Mouse (Mus musculus): ENCODE measurements around the gene Cited1. TPM values are rescaled to one million over a fixed set of nuclear protein-coding genes. Genes with fewer than 3 reads are reported as not detected.
"Not testable (repeated sequence)": the region's sequence is repeated elsewhere in the genome, so short reads cannot be mapped to it uniquely, and the experiment has no call there.

Cited1 gene
- polyA plus RNA-seq, 1 experiment = 2.0 TPM

DNA sequence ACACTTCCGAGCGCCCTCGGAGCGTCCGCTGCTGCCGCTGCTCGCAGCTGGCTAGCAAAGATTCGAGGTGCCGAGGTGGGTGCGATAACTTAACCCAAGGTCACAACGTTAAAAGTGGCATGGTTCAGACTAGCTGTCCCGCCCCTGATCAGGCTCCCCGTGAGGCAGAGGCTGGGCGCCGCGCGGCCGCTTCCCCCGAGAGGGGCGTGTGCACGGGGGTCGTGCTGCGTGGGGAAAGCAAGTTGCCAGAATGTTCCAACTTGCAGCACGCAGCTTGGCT, 1.1 kb downstream of the Cited1 start:
- H3K27me3 ChIP-seq (ENCODE audit: control insufficient read depth, insufficient read depth, low read length) = peaks cover 5% of the 10 kb centered on the region; the same call in 1 of the 2 replicates
- no peaks in the 10 kb centered on the region for H3K36me3 ChIP-seq (ENCODE audit: control insufficient read depth, insufficient read depth, low read length)
- H3K4me1 ChIP-seq (replicated peaks; ENCODE audit: control insufficient read depth, insufficient read depth, low read length) = peaks cover 2% of the 10 kb centered on the region; the same call in 1 of the 2 replicates
- H3K27ac ChIP-seq (ENCODE audit: control insufficient read depth, insufficient read depth, low read length) = no peak overlapping the region
- under 1% methylated on average over 19 of the region's 24 CpGs for WGBS
- no peak for TF ChIP-seq CTCF (IDR thresholded peaks at IDR 0.05; ENCODE audit: borderline replicate concordance, control insufficient read depth, extremely low read depth, insufficient read depth, low read length, poor library complexity)
- no peak for TF ChIP-seq POLR2A (IDR thresholded peaks at IDR 0.05; ENCODE audit: control insufficient read depth, extremely low read depth, insufficient read depth, low read length, poor library complexity)
- no peak for DNase-seq
- H3K4me3 ChIP-seq (ENCODE audit: control insufficient read depth, insufficient read depth, low read length) = peak overlapping the region; percentile 28

DNA sequence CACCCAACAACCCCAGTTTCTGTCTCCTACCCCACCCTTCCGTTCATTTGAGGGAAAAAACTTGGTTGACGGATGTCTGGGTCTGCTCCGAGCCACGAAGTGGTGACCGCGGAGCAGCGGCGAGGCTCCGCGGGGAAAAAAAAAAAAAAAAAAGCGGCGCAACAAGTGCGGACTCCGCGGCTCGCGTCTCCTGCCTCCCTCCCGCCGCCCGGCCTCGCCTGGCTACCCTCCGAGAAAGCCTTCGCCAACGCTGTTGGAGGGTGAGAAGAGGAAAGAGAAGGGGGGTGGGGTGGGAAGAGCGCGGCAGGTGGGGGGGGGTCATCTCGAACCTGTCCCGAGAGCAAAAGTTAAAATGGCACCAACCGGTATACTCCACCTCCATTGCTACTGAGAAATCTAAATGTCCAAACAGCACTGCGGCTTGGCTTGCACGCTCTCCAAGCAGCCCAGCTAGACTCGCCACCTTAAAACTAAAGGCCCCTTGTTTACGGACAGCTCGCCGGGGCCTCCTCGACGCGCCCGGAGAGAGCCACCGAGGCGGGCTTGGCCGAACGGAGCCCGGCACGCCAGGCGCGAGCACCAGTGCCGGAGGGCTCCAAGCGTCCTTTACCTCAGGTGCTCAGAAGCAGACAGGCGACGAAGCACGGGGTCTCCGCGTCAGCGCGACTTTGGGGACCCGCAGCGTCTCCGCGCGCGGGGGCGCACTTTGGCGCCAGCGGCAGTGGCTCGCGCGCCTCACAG, 1.7 kb downstream of the Cited1 start:
- no peak overlapping the region for H3K27ac ChIP-seq (ENCODE audit: control insufficient read depth, insufficient read depth, low read length)
- 2% methylated on average over 51 of the region's 68 CpGs for WGBS
- peaks cover 2% of the 10 kb centered on the region; the same call in 1 of the 2 replicates for H3K4me1 ChIP-seq (replicated peaks; ENCODE audit: control insufficient read depth, insufficient read depth, low read length)
- TF ChIP-seq POLR2A (IDR thresholded peaks at IDR 0.05; ENCODE audit: control insufficient read depth, extremely low read depth, insufficient read depth, low read length, poor library complexity) = no peak
- no peak for TF ChIP-seq CTCF (IDR thresholded peaks at IDR 0.05; ENCODE audit: borderline replicate concordance, control insufficient read depth, extremely low read depth, insufficient read depth, low read length, poor library complexity)
- DNase-seq = peak; percentile 7
- H3K4me3 ChIP-seq (ENCODE audit: control insufficient read depth, insufficient read depth, low read length) = peak overlapping the region; percentile 28; the same call in 1 of the 2 replicates
- peaks cover 5% of the 10 kb centered on the region; the same call in 1 of the 2 replicates for H3K27me3 ChIP-seq (ENCODE audit: control insufficient read depth, insufficient read depth, low read length)
- H3K36me3 ChIP-seq (ENCODE audit: control insufficient read depth, insufficient read depth, low read length) = no peaks in the 10 kb centered on the region

DNA sequence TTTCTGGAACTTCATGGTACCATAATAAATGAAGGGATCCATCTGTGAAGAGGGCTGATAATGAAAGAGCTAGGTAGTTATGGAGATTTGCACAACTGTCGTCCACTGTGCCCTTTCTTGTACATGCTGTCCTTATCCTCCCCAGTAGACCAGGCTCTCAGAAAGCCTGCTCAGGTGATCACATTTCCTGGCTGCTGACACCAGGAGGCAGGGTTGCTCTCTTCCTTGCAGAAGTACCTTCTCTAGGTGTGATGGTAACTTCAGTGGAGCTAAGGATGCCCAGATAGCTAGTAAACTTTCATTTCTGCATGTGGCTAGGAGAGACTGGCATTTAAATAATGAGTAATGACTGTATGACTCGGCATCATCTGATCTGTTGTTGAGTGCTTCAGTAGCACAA, 7.6 kb downstream of the Cited1 start:
- Histone ChIP-seq H3K27ac (ENCODE audit: control insufficient read depth, insufficient read depth, low read length) (no peak overlapping the region), H3K4me1 (replicated peaks; ENCODE audit: control insufficient read depth, insufficient read depth, low read length) (no peaks in the 10 kb centered on the region), H3K4me3 (ENCODE audit: control insufficient read depth, insufficient read depth, low read length) (no peak overlapping the region), H3K27me3 (ENCODE audit: control insufficient read depth, insufficient read depth, low read length) (no peaks in the 10 kb centered on the region; the same call in 1 of the 2 replicates), H3K36me3 (ENCODE audit: control insufficient read depth, insufficient read depth, low read length) (no peaks in the 10 kb centered on the region)
- TF ChIP-seq POLR2A (IDR thresholded peaks at IDR 0.05; ENCODE audit: control insufficient read depth, extremely low read depth, insufficient read depth, low read length, poor library complexity) (no peak), CTCF (IDR thresholded peaks at IDR 0.05; ENCODE audit: borderline replicate concordance, control insufficient read depth, extremely low read depth, insufficient read depth, low read length, poor library complexity) (no peak)
- DNase-seq = no peak
- 46% methylated on average over 2 of the region's 2 CpGs for WGBS

DNA sequence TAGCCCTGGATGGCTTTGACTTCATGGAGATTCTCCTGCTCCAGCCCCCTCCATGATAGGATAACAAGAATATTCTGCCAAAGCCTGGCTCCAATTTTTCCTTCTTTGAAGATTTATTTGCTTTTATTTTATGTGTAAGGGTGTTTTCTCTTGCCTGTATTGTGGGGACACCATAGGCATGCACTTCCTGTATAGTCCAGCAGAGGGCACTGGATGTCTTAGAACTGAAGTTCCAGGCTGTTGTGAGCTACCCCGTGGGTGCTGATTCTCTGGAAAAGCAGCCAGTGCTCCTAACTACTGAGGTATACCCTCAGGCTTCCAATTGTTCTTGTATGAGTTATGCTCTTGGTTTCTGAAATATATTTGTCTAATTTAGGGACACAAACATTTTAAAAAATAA, 32.9 kb downstream of the Cited1 start:
- Histone ChIP-seq H3K4me3 (ENCODE audit: control insufficient read depth, insufficient read depth, low read length) (no peak overlapping the region), H3K4me1 (replicated peaks; ENCODE audit: control insufficient read depth, insufficient read depth, low read length) (no peaks in the 10 kb centered on the region), H3K27ac (ENCODE audit: control insufficient read depth, insufficient read depth, low read length) (no peak overlapping the region), H3K36me3 (ENCODE audit: control insufficient read depth, insufficient read depth, low read length) (no peaks in the 10 kb centered on the region), H3K27me3 (ENCODE audit: control insufficient read depth, insufficient read depth, low read length) (no peaks in the 10 kb centered on the region)
- WGBS = 5% methylated on average over 1 of the region's 1 CpGs
- no peak for TF ChIP-seq CTCF (IDR thresholded peaks at IDR 0.05; ENCODE audit: borderline replicate concordance, control insufficient read depth, extremely low read depth, insufficient read depth, low read length, poor library complexity)
- TF ChIP-seq POLR2A (IDR thresholded peaks at IDR 0.05; ENCODE audit: control insufficient read depth, extremely low read depth, insufficient read depth, low read length, poor library complexity) = no peak
- DNase-seq = peak; percentile 51

DNA sequence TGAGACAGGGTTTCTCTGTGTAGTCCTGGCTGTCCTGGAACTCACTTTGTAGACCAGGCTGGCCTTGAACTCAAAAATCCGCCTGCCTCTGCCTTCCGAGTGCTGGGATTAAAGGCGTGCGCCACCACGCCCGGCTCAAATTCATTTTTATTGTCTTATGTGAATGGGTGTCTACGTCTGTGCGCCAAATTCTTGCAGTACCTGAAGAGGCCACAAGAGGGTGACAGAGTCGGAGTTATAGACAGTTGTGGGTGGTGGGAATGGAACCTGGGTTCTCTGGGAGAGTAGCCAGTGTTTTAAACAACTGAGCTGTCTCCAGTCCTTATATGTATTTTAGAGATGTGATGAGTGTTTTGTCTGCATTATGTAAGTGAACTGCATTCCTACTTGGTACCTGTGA, 36.6 kb downstream of the Cited1 start:
- not testable (repeated sequence) for H3K27me3 ChIP-seq (ENCODE audit: control insufficient read depth, insufficient read depth, low read length); H3K27ac ChIP-seq (ENCODE audit: control insufficient read depth, insufficient read depth, low read length); H3K4me1 ChIP-seq (replicated peaks; ENCODE audit: control insufficient read depth, insufficient read depth, low read length); H3K36me3 ChIP-seq (ENCODE audit: control insufficient read depth, insufficient read depth, low read length); H3K4me3 ChIP-seq (ENCODE audit: control insufficient read depth, insufficient read depth, low read length)
- peak; percentile 42 for DNase-seq
- WGBS = 61% methylated on average over 9 of the region's 9 CpGs

Other genes with a start within 250 kb of the Cited1 start
- gene Rtl5, start 180.9 kb downstream of the Cited1 start, polyA plus RNA-seq (2012; rRNA removed) = 2.7 and 4.0 TPM in 2 replicates
- 1.6 and 2.1 TPM in 2 replicates for gene Pin4, start 132.7 kb downstream of the Cited1 start, polyA plus RNA-seq (2012; rRNA removed)
- gene Ercc6l, start 95.1 kb downstream of the Cited1 start, polyA plus RNA-seq (2012; rRNA removed) = 2.9 and 3.6 TPM in 2 replicates
- gene Rps4x, start 62.8 kb downstream of the Cited1 start, polyA plus RNA-seq (2012; rRNA removed) = 580 and 621 TPM in 2 replicates